Mouse (Mus musculus) hindbrain, embryonic 14.5 days (tissue): ENCODE results near the gene Gmds. TPM values are rescaled to one million over a fixed set of nuclear protein-coding genes. Genes with fewer than 3 reads are reported as not detected.

Experiments used
- ATAC-seq: fragments of 200-750 bp; cut with Nextera tagmentation; 2 replicates; pipeline ENCODE4 v1.8.0; 2017; ENCODE audit warnings: moderate number of reproducible peaks, mild to moderate bottlenecking, moderate TSS enrichment, moderate library complexity; ENCODE audit not compliant: low FRiP score
- DNase-seq: peaks from one replicate; pipeline ENCODE4 v3.0.0-alpha.2; 2015; ENCODE audit warnings: low spot score
- H3K27ac ChIP-seq: fragments of 300-500 bp; sonication (generic); 2 replicates; pipeline ENCODE4 v1.5.1; 2014; ENCODE audit warnings: mild to moderate bottlenecking, moderate library complexity
- H3K27me3 ChIP-seq: fragments of 300-500 bp; sonication (generic); 2 replicates; pipeline ENCODE4 v1.6.1; 2014; ENCODE audit warnings: mild to moderate bottlenecking, low read length, mixed read lengths; ENCODE audit not compliant: control insufficient read depth, insufficient read depth
- H3K36me3 ChIP-seq: fragments of 300-500 bp; sonication (generic); replicated peaks from 2 replicates; pipeline ENCODE4 v1.6.1; 2014; ENCODE audit not compliant: control insufficient read depth, insufficient read depth
- H3K4me1 ChIP-seq: fragments of 300-500 bp; sonication (generic); replicated peaks from 2 replicates; pipeline ENCODE4 v1.6.1; 2014; ENCODE audit warnings: antibody characterized with exemption, low read length, mixed read lengths; ENCODE audit not compliant: control insufficient read depth, insufficient read depth
- H3K4me2 ChIP-seq: fragments of 300-500 bp; sonication (generic); replicated peaks from 2 replicates; pipeline ENCODE4 v1.6.1; 2014; ENCODE audit warnings: mild to moderate bottlenecking, moderate library complexity
- H3K4me3 ChIP-seq: fragments of 300-500 bp; sonication (generic); replicated peaks from 2 replicates; pipeline ENCODE4 v1.5.1; 2014; ENCODE audit warnings: mild to moderate bottlenecking, low read length
- H3K9ac ChIP-seq: fragments of 300-500 bp; sonication (generic); 2 replicates; pipeline ENCODE4 v1.6.1; 2014
- H3K9me3 ChIP-seq: fragments of 300-500 bp; sonication (generic); 2 replicates; pipeline ENCODE4 v1.6.1; 2016; ENCODE audit warnings: low read length; ENCODE audit not compliant: control insufficient read depth
- WGBS: fragments of 180-500 bp; shearing (Covaris S2); extraction: QIAGEN DNeasy Blood & Tissue Kit; methylation state at CpG from one replicate; pipeline ENCODE4 v1.1.7; 2014; 5-methylcytosine and 5-hydroxymethylcytosine counted together
- polyA plus RNA-seq: library from polyadenylated mRNA; unstranded; fragments of >200 nt; fragmentation: Nextera tagmentation; extraction: Ambion mirVana; gene quantifications from 2 replicates; pipeline ENCODE4 v1.2.1, GENCODE M21; 2014

Gene Gmds
- polyA plus RNA-seq, 1 experiment from 2014 or later: 39.8 TPM

DNA sequence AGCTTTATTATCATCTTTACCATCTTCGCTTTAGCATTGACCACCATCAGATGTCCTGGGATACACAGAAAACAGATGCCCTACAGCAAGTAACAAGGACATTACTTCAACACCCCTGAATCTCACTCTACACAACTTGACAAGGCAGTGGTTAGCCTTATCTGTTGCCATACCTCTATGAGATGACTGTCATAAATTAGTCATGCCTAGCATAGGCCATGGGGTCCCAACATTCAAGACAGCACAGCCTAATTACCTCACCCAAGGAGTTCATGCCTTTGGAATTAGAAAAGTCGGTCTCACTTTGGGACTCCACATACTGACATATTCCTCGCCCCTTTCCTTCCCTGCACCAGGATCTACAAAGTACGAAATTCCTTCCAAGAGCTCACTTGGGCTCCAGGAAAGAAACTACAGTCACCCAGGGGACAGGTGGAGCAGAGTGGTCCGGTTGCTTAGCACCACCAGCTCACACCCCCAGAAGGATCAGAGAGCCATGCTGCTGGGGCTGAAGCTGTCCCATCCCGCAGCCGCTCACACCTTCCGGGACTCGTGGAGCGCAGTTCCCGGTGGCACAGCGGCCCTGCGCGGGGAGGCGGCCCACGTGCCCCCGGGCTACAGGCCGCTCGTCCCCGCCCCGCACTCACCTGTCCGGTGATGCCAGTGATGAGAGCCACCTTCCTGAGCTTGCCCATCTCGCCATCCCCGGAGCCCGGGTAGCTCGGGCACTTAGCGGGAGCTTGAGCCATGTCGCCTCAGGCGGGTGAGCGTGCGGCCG is 616 bp downstream of the Gmds start:
- H3K9ac ChIP-seq: peak overlapping the region; percentile 79
- 5% methylated on average over 32 of the region's 32 CpGs for WGBS
- H3K27ac ChIP-seq: peak overlapping the region; percentile 71
- peak overlapping the region; percentile 69 for H3K4me3 ChIP-seq
- DNase-seq (peak; percentile 25), ATAC-seq (no peak)
- peaks cover 10% of the 10 kb centered on the region; the same call in 1 of the 2 replicates for H3K4me1 ChIP-seq
- H3K9me3 ChIP-seq: no peaks in the 10 kb centered on the region
- no peaks in the 10 kb centered on the region for H3K36me3 ChIP-seq
- H3K27me3 ChIP-seq: no peaks in the 10 kb centered on the region
- H3K4me2 ChIP-seq: peak overlapping the region; percentile 75

DNA sequence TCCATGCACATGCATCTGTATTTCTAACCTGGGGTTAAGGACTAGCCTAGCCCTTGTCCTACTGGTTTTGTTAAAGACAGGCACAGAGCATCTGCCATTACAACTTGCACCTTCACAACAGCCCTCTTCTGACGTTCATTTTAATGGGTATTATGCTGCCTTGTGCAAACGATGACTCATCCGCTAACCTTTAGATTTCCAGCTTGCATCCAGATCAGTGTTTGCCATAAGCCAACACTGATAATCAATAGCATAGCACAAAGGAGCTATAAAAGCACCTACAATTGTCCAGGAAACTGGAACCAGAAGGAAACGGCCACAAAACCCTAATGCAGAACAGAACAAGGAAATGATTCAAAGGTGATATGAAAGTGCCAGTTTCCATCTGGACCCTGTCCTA is 20.2 kb downstream of the Gmds start:
- 86% methylated on average over 4 of the region's 4 CpGs for WGBS
- DNase-seq (no peak), ATAC-seq (no peak)
- Histone ChIP-seq H3K9me3 (no peaks in the 10 kb centered on the region), H3K36me3 (no peaks in the 10 kb centered on the region), H3K27ac (no peak overlapping the region), H3K4me3 (no peak overlapping the region), H3K4me2 (no peak overlapping the region), H3K4me1 (no peaks in the 10 kb centered on the region), H3K9ac (no peak overlapping the region), H3K27me3 (no peaks in the 10 kb centered on the region)

- no peak for DNase-seq
- H3K4me3 ChIP-seq: no peak overlapping the region
- no peak overlapping the region for H3K9ac ChIP-seq
- H3K4me2 ChIP-seq: no peak overlapping the region
- no peaks in the 10 kb centered on the region for H3K9me3 ChIP-seq
- no peaks in the 10 kb centered on the region for H3K27me3 ChIP-seq
- no peaks in the 10 kb centered on the region for H3K36me3 ChIP-seq
- H3K27ac ChIP-seq: no peak overlapping the region
- no peak for ATAC-seq
- 91% methylated on average over 3 of the region's 3 CpGs for WGBS
- no peaks in the 10 kb centered on the region for H3K4me1 ChIP-seq
Observed at GRCm38 (mm10) chr13:32317354-32317753, 21.2 kb downstream of the Gmds start.

GRCm38 (mm10) chr13:32312663-32313062 is 25.9 kb downstream of the Gmds start:
- Histone ChIP-seq H3K36me3 (no peaks in the 10 kb centered on the region), H3K27me3 (no peaks in the 10 kb centered on the region), H3K9me3 (no peaks in the 10 kb centered on the region), H3K27ac (no peak overlapping the region), H3K4me3 (no peak overlapping the region), H3K9ac (no peak overlapping the region), H3K4me1 (no peaks in the 10 kb centered on the region), H3K4me2 (no peak overlapping the region)
- no peak for ATAC-seq
- 77% methylated on average over 3 of the region's 3 CpGs for WGBS
- DNase-seq: no peak

- Histone ChIP-seq H3K9me3 (no peaks in the 10 kb centered on the region), H3K4me3 (no peak overlapping the region), H3K27ac (no peak overlapping the region), H3K9ac (no peak overlapping the region), H3K4me2 (no peak overlapping the region), H3K36me3 (no peaks in the 10 kb centered on the region), H3K4me1 (no peaks in the 10 kb centered on the region), H3K27me3 (no peaks in the 10 kb centered on the region)
- ATAC-seq (no peak), DNase-seq (no peak)
- 82% methylated on average over 2 of the region's 2 CpGs for WGBS
Observed at GRCm38 (mm10) chr13:32311476-32311875, 27.1 kb downstream of the Gmds start.

DNA sequence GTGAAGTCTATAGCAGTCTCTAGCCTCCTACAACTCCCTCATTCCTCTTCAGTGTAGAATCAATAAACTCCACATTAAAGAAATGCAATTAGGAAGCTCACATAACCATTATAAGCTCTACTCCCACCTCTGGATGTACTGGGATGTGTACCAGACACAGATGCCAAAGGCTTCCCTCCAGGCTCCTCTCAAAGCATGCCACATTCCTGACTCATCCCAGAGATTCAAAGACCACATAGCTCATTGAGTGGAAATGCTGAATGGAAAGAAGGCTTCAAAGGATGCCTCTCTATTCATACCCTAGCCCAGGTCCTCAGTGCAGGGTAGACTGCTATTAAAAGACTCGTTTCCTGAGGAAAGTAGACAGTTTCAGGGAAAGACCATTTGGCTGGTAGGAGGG is 40.1 kb downstream of the Gmds start:
- no peak overlapping the region for H3K4me2 ChIP-seq
- no peak overlapping the region for H3K4me3 ChIP-seq
- 40% methylated on average over 1 of the region's 1 CpGs for WGBS
- no peaks in the 10 kb centered on the region for H3K9me3 ChIP-seq
- no peak overlapping the region for H3K27ac ChIP-seq
- H3K27me3 ChIP-seq: no peaks in the 10 kb centered on the region
- H3K9ac ChIP-seq: no peak overlapping the region
- no peak for DNase-seq
- no peak for ATAC-seq
- H3K4me1 ChIP-seq: no peaks in the 10 kb centered on the region
- no peaks in the 10 kb centered on the region for H3K36me3 ChIP-seq

GRCm38 (mm10) chr13:32297398-32297797 is 41.1 kb downstream of the Gmds start:
- no peaks in the 10 kb centered on the region for H3K27me3 ChIP-seq
- no peaks in the 10 kb centered on the region for H3K36me3 ChIP-seq
- DNase-seq: peak; percentile 62
- no peak overlapping the region for H3K4me2 ChIP-seq
- no peak overlapping the region for H3K27ac ChIP-seq
- 53% methylated on average over 5 of the region's 5 CpGs for WGBS
- no peaks in the 10 kb centered on the region for H3K4me1 ChIP-seq
- peak; percentile 84; the same call in 1 of the 2 replicates for ATAC-seq
- H3K4me3 ChIP-seq: no peak overlapping the region
- H3K9me3 ChIP-seq: no peaks in the 10 kb centered on the region
- no peak overlapping the region for H3K9ac ChIP-seq

DNA sequence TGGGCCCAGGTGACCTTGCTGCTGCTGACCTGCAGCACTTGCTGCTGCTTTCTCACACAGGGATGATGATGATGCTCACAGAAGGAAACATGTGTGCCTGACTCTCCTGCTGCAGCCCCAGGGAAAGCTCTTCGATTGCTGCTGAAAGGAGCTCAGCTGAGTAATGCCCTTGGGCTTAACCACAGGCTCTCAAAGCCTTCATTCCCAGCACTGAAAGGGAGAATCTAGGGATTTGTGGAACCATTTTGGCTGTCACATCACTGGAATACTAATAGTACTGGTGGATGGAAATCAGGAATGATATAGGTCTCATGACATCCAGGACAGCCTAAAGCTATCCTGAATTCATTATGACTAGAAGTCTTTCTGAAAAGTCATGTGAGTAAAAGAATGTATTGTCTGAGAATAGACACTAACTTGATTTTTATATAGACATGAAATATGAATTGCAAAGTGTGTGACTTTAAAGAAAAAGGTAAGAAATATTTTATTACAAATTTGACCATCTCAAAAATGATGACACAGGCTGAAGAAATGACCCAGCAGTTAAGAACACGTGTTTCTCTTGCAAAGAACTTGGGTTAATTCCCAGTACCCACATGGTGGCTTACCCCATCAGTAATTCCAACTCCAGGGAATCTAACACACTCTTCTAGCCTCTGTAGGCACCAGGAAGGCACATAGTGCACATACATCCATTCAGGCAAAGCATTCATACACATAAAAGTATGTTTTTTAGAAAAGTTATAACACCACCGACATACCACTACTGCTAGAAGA is 43.9 kb downstream of the Gmds start:
- no peak overlapping the region for H3K27ac ChIP-seq
- H3K9ac ChIP-seq: no peak overlapping the region
- 64% methylated on average over 3 of the region's 3 CpGs for WGBS
- H3K4me2 ChIP-seq: no peak overlapping the region
- DNase-seq (no peak), ATAC-seq (no peak)
- H3K36me3 ChIP-seq: no peaks in the 10 kb centered on the region
- no peak overlapping the region for H3K4me3 ChIP-seq
- H3K9me3 ChIP-seq: no peaks in the 10 kb centered on the region
- no peaks in the 10 kb centered on the region for H3K4me1 ChIP-seq
- H3K27me3 ChIP-seq: no peaks in the 10 kb centered on the region

DNA sequence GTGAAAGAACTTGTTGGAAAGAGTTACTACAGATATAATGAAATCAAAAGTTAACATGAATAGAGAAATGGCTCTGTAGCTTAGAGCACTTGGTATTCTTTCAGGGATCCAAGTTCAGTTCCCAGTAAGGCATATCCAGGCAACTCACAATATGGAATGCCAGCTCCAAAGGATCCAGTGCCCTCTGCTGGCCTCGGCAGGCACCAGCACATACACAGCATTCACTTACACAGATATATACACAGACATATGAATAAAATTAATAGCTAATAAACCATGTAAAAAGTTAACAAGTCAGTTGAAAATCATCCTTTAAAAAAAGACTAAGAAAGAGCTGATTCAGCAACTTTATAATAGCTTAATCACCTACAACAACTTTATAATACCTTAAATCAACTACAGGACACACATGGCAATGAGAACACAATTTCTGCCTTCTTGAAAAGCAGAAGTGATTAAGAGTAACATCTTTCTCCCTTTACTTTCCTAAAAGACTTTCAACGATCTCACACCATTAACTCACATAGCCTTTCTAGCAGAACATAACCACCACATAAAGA is 65.5 kb downstream of the Gmds start:
- Histone ChIP-seq H3K4me2 (no peak overlapping the region), H3K9ac (no peak overlapping the region), H3K27me3 (no peaks in the 10 kb centered on the region), H3K9me3 (no peaks in the 10 kb centered on the region), H3K4me3 (no peak overlapping the region), H3K4me1 (no peaks in the 10 kb centered on the region), H3K27ac (no peak overlapping the region), H3K36me3 (no peaks in the 10 kb centered on the region)
- ATAC-seq (no peak), DNase-seq (no peak)
- 89% methylated on average over 2 of the region's 2 CpGs for WGBS
